8 mouse cellular contexts compared by ENCODE assay signal in the genomic region with DNA sequence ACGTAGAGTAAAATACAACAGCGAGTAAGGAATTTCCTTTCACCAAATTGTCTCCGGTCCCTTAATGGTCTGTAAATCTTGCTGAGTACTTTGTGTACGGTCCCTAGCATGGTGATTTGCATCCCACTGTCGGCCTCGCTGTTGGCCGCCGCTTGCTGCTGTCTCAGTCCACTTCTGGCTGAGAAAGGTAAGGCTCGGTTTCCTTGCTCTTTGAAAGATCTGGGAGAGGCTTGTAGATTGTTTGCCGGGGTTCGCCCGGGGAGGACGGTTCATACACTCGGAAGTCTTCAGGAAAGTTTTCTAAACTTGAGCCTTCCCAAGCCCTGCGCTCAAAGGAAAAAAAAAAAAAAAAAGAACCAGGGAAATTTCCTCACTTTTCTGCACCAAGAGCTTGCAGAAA. TPM values are rescaled to one million over a fixed set of nuclear protein-coding genes. Genes with fewer than 3 reads are reported as not detected.
DNase-seq lines count a peak whose midpoint lies in the region; ATAC-seq and TF ChIP-seq lines count a peak whose summit lies in the region.

No protein-coding gene starts in this region.

- no peaks in the 10 kb centered on the region for H3K4me1 ChIP-seq in cortical plate, adult 2 months (ENCODE audit: control insufficient read depth, insufficient read depth, low read length)
- H3K4me1 ChIP-seq in heart, adult 2 months (ENCODE audit: control insufficient read depth, insufficient read depth, low read length), result peaks cover 5% of the 10 kb centered on the region
- no peaks in the 10 kb centered on the region; the same call in 1 of the 2 replicates for H3K4me1 ChIP-seq in midbrain, postnatal 0 days (ENCODE audit: insufficient read depth, low read length)

- H3K4me3 ChIP-seq in cortical plate, adult 2 months (ENCODE audit: insufficient read depth, low read length), result peak overlapping the region; percentile 35
- H3K4me3 ChIP-seq in heart, adult 2 months, result peak overlapping the region; percentile 53
- H3K4me3 ChIP-seq in midbrain, postnatal 0 days (ENCODE audit: low read depth, low read length), result peak overlapping the region; percentile 30

- peak; percentile 73; the same call in 1 of the 2 replicates for TF ChIP-seq POLR2A in cortical plate, adult 2 months (IDR thresholded peaks at IDR 0.05; ENCODE audit: extremely low read depth, insufficient read depth, low read length)
- peak; percentile 85 for TF ChIP-seq POLR2A in heart, adult 2 months (IDR thresholded peaks at IDR 0.05; ENCODE audit: insufficient read depth, low read depth, low read length)

- H3K27me3 ChIP-seq in heart, adult 2 months (ENCODE audit: control insufficient read depth, insufficient read depth, low read length), result no peaks in the 10 kb centered on the region
- H3K27me3 ChIP-seq in midbrain, postnatal 0 days (ENCODE audit: insufficient read depth, low read length), result peaks cover 7% of the 10 kb centered on the region; the same call in 1 of the 2 replicates

- peak overlapping the region; percentile 46 for H3K4me2 ChIP-seq in midbrain, postnatal 0 days (ENCODE audit: low read depth, low read length, poor library complexity, severe bottlenecking)

- 1% methylated on average over 15 of the region's 15 CpGs for WGBS in heart, adult 2 months
- WGBS in midbrain, postnatal 0 days, result 4% methylated on average over 15 of the region's 15 CpGs

- H3K9ac ChIP-seq in heart, adult 2 months (ENCODE audit: low read depth, low read length), result peak overlapping the region; percentile 38
- 0 out of 2 replicates have a peak overlapping the region, but pooled peaks have one; percentile 33 for H3K9ac ChIP-seq in midbrain, postnatal 0 days (replicated peaks; ENCODE audit: low read length, poor library complexity, severe bottlenecking)

- no peaks in the 10 kb centered on the region for H3K9me3 ChIP-seq in midbrain, postnatal 0 days (ENCODE audit: low read length)

- no peaks in the 10 kb centered on the region for H3K36me3 ChIP-seq in heart, adult 2 months (ENCODE audit: control insufficient read depth, insufficient read depth, low read length)
- H3K36me3 ChIP-seq in midbrain, postnatal 0 days (ENCODE audit: insufficient read depth, low read length), result no peaks in the 10 kb centered on the region

- no peak overlapping the region for H3K27ac ChIP-seq in cortical plate, adult 2 months (ENCODE audit: insufficient read depth, low read length)
- H3K27ac ChIP-seq in heart, adult 2 months, result peak overlapping the region; percentile 54
- no peak overlapping the region for H3K27ac ChIP-seq in midbrain, postnatal 0 days (ENCODE audit: low read depth, low read length)

- 0 out of 2 replicates have a peak, but pooled peaks have one; percentile 36 for TF ChIP-seq EP300 in heart, adult 2 months (IDR thresholded peaks at IDR 0.05; ENCODE audit: insufficient read depth, low read depth, low read length)

- no peak for ATAC-seq in midbrain, postnatal 0 days (ENCODE audit: low FRiP score)

- intact Hi-C loops in heart, adult 2 months (cut with DNase I), result loop anchor here (10.0 kb wide), 2 partner anchors 64 to 224 kb away; no protein-coding TSS in a partner anchor

- no peaks in the 10 kb centered on the region for H3K79me2 ChIP-seq in heart, adult 2 months (replicated peaks; ENCODE audit: control insufficient read depth, insufficient read depth, low read length)

- peak; percentile 63 to 82 for DNase-seq in adrenal gland, adult (ENCODE audit: inconsistent age in 2 of 2, low spot score in 1 of 2)
- DNase-seq in adrenal gland, postnatal 4 days (ENCODE audit: low spot score in 2 of 2), result no peak
- peak; percentile 57 to 71 for DNase-seq in heart, adult 2 months
- peak; percentile 45 for DNase-seq in kidney, adult 18-20 months
- DNase-seq in liver, result peak; percentile 36
- DNase-seq in midbrain, postnatal 0 days (ENCODE audit: low spot score), result peak; percentile 77
- DNase-seq in thymus, postnatal 14 days, result no peak

- no peak for TF ChIP-seq CTCF in cortical plate, adult 2 months (IDR thresholded peaks at IDR 0.05; ENCODE audit: extremely low read depth, insufficient read depth, low read length)
- TF ChIP-seq CTCF in heart, adult 2 months (IDR thresholded peaks at IDR 0.05), result no peak
- TF ChIP-seq CTCF in midbrain, postnatal 0 days (IDR thresholded peaks at IDR 0.05), result no peak

RNA-seq across cellular contexts. Expression of a gene that starts 0.4 kb away (rescaled TPM):
- total RNA-seq in adrenal gland, postnatal 4 days (2021), result 1 to 10 TPM; 6.3 to 8.1 TPM
- 17.8 and 18.2 TPM in 2 replicates for polyA plus RNA-seq in cortical plate, adult 2 months (2012; rRNA removed)
- total RNA-seq in heart, adult 2 months (2021), result 10 to 100 TPM; 14.7 to 18.3 TPM
- polyA plus RNA-seq in heart, adult 2 months (2012; rRNA removed), result 5.4 and 11.4 TPM in 2 replicates
- 7.1 and 9.6 TPM in 2 replicates for total RNA-seq in midbrain, postnatal 0 days (2014; rRNA removed)
- polyA plus RNA-seq in midbrain, postnatal 0 days (2015; fragmentation: Nextera tagmentation; extraction: Ambion mirVana), result 12.5 and 15.0 TPM in 2 replicates

RNA-seq across cellular contexts. Expression of a gene that starts 27.9 kb away (rescaled TPM):
- 10 to 100 TPM in 1 of 2 experiments, 1 to 10 TPM in 1; 8.8 to 14.3 TPM for total RNA-seq in adrenal gland, postnatal 4 days (2021)
- 1.6 TPM in 2 replicates for polyA plus RNA-seq in cortical plate, adult 2 months (2012; rRNA removed)
- total RNA-seq in heart, adult 2 months (2021), result 1 to 10 TPM; 4.0 to 4.4 TPM
- 2.2 and 3.1 TPM in 2 replicates for polyA plus RNA-seq in heart, adult 2 months (2012; rRNA removed)
- total RNA-seq in midbrain, postnatal 0 days (2014; rRNA removed), result 0.60 and 0.66 TPM in 2 replicates
- polyA plus RNA-seq in midbrain, postnatal 0 days (2015; fragmentation: Nextera tagmentation; extraction: Ambion mirVana), result 0.85 and 0.88 TPM in 2 replicates

Comparison
In these comparisons a context has a peak if more than half of its experiments do, and no peak if none do; other contexts are left out.
1. DNase-seq: peak in adrenal gland, adult (2 of 2), heart, adult 2 months (2 of 2), kidney, adult 18-20 months (single experiment), liver (single experiment) and midbrain, postnatal 0 days (single experiment); none in adrenal gland, postnatal 4 days (0 of 2) and thymus, postnatal 14 days (single experiment).
2. Peak in every context shown above with its lines, with median percentiles within 50 percentile points of each other: H3K4me3 ChIP-seq.